In the genomic region with DNA sequence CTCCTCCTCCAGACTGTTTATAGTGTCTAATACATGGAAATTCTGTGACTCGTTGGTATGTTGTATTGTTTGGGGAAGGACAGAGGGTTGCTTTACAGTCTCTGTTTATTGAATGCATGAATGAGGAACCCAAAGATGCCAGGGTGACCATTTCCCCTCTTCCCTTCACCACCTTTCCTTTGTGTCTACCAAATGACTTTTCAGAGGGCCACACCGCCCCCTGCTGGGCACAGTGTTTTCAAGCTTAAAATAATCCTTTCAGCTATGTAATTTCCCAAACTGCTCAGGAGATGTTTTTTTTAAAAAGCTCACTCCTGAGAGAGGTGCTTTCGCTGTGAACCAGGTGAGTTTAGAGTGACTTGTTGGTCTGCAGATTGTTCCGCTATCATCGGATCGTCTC, we compare ENCODE assay signal across 8 mouse cellular contexts. TPM values are rescaled to one million over a fixed set of nuclear protein-coding genes. Genes with fewer than 3 reads are reported as not detected.
DNase-seq lines count a peak whose midpoint lies in the region; ATAC-seq lines count a peak whose summit lies in the region.

No protein-coding gene starts in this region.

- peak; percentile 94 for DNase-seq in 3T3-L1 (ENCODE audit: low read depth, low spot score)
- peak; percentile 77 to 86 for DNase-seq in CD8-positive naive resting alpha-beta T cell, adult 2 months (ENCODE audit: low read depth in 2 of 2, low spot score in 2 of 2)
- DNase-seq in c-Kit-positive CD71-positive TER-119-negative erythroid progenitor cells, embryonic 14.5 days (ENCODE audit: low read depth), result peak; percentile 11
- peak; percentile 20 for DNase-seq in gastrocnemius, postnatal 25 days
- DNase-seq in layer of hippocampus, adult 9-10 months (ENCODE audit: low spot score), result peak; percentile 18
- peak; percentile 90 for DNase-seq in lung, postnatal 36 days
- peak; percentile 52 for DNase-seq in spleen, adult 12 weeks (ENCODE audit: low spot score)

- ATAC-seq in erythroid progenitor cell, adult 5-6 weeks (replicated peaks; ENCODE audit: low FRiP score, poor library complexity, severe bottlenecking), result no peak

RNA-seq across cellular contexts. Expression of gene Tes, which starts 22.5 kb away (rescaled TPM):
- total RNA-seq in gastrocnemius, postnatal 25 days (2021), result 1 to 10 TPM; 1.3 to 2.3 TPM
- 3.8 and 22.0 TPM in 2 replicates for total RNA-seq in erythroid progenitor cell, adult 5-6 weeks (2015; ENCODE audit: low replicate concordance)
- total RNA-seq in erythroid progenitor cell, adult 5-6 weeks (2017; ENCODE audit: low replicate concordance), result 4.5 and 5.3 TPM in 2 replicates

Comparison
In these comparisons a context has a peak if more than half of its experiments do, and no peak if none do; other contexts are left out.
1. DNase-seq: peak in every context shown above with its lines; median percentile 94 in 3T3-L1; 90 in lung, postnatal 36 days; 82 in CD8-positive naive resting alpha-beta T cell, adult 2 months; 52 in spleen, adult 12 weeks; 20 in gastrocnemius, postnatal 25 days; 18 in layer of hippocampus, adult 9-10 months; 11 in c-Kit-positive CD71-positive TER-119-negative erythroid progenitor cells, embryonic 14.5 days.